Comparison of ENCODE assay signal across 9 mouse cellular contexts in genomic region chr1:92099502-92099901, GRCm38 (mm10).
A peak's percentile ranks its signal among the peaks of the same experiment; 100 is the strongest.
DNase-seq lines count a peak whose midpoint lies in the region; ATAC-seq and TF ChIP-seq lines count a peak whose summit lies in the region.
"Had no signal": no experiment of that assay in that cellular context is flagged by ENCODE, and none has a peak within 500 bp of the region (broad histone marks: within the 10 kb centered on the region; RNA-seq: fewer than 3 reads in every experiment).

No protein-coding gene starts in this region.

- no peak for TF ChIP-seq POLR2A in liver, adult 2 months (IDR thresholded peaks at IDR 0.05; ENCODE audit: extremely low read depth, insufficient read depth, low read length)

- H3K9me3 ChIP-seq in liver, embryonic 12.5 days (replicated peaks) = no peaks in the 10 kb centered on the region
- H3K9me3 ChIP-seq: liver, embryonic 15.5 days had no signal

- no peak for TF ChIP-seq CTCF in liver, adult 2 months (IDR thresholded peaks at IDR 0.05; ENCODE audit: low read depth, low read length)

- peaks cover 16% of the 10 kb centered on the region for H3K4me1 ChIP-seq in liver, adult 2 months (ENCODE audit: control insufficient read depth, insufficient read depth, low read length)
- H3K4me1 ChIP-seq in liver, embryonic 12.5 days = peaks cover 34% of the 10 kb centered on the region

- ATAC-seq in liver, embryonic 12.5 days = no peak
- 0 out of 2 replicates have a peak, but pooled peaks have one; percentile 24 for ATAC-seq in megakaryocyte, adult 5-6 weeks (ENCODE audit: poor library complexity, severe bottlenecking)

- H3K4me2 ChIP-seq in liver, embryonic 12.5 days = no peak overlapping the region
- H3K4me2 ChIP-seq: liver, embryonic 15.5 days had no signal

- H3K4me3 ChIP-seq in liver, adult 2 months (ENCODE audit: insufficient read depth, low read depth, low read length) = no peak overlapping the region
- H3K4me3 ChIP-seq in liver, embryonic 12.5 days = no peak overlapping the region
- H3K4me3 ChIP-seq: liver, embryonic 15.5 days had no signal

- 9% methylated on average over 4 of the region's 4 CpGs for WGBS in liver, adult 2 months
- 46% methylated on average over 4 of the region's 4 CpGs for WGBS in liver, embryonic 12.5 days (ENCODE audit: insufficient replicate concordance)

- peaks cover 7% of the 10 kb centered on the region; the same call in 1 of the 2 replicates for H3K79me2 ChIP-seq in liver, adult 2 months (ENCODE audit: control insufficient read depth, insufficient read depth, low read length)

- H3K9ac ChIP-seq in liver, adult 2 months (ENCODE audit: low read depth, low read length) = no peak overlapping the region
- no peak overlapping the region for H3K9ac ChIP-seq in liver, embryonic 12.5 days
- H3K9ac ChIP-seq: liver, embryonic 15.5 days had no signal

- peak; percentile 61 to 68 for DNase-seq in cerebellum, postnatal 10 days
- DNase-seq in cerebellum, adult 9-10 months = no peak
- peak; percentile 76 for DNase-seq in liver, adult 2 months (ENCODE audit: extremely low read depth, low read depth, low spot score)
- peak; percentile 82 to 90 for DNase-seq in gastrocnemius, adult 8-10 months (ENCODE audit: low spot score in 2 of 2)
- DNase-seq in retina, postnatal 1 day = no peak
- no peak for DNase-seq in kidney, postnatal 14 days

- no peaks in the 10 kb centered on the region for H3K36me3 ChIP-seq in liver, adult 2 months (ENCODE audit: control insufficient read depth, insufficient read depth, low read length)
- no peaks in the 10 kb centered on the region for H3K36me3 ChIP-seq in liver, embryonic 12.5 days
- H3K36me3 ChIP-seq: liver, embryonic 15.5 days had no signal

- H3K27ac ChIP-seq in liver, adult 2 months (replicated peaks; ENCODE audit: insufficient read depth, low read depth, low read length) = peak overlapping the region; percentile 56
- H3K27ac ChIP-seq in liver, embryonic 12.5 days = no peak overlapping the region
- H3K27ac ChIP-seq: liver, embryonic 15.5 days had no signal

- no peaks in the 10 kb centered on the region for H3K27me3 ChIP-seq in liver, adult 2 months (ENCODE audit: control insufficient read depth, insufficient read depth, low read length)
- H3K27me3 ChIP-seq in liver, embryonic 12.5 days (replicated peaks) = no peaks in the 10 kb centered on the region
- H3K27me3 ChIP-seq: liver, embryonic 15.5 days had no signal

Comparison
In these comparisons a context has a peak if more than half of its experiments do, and no peak if none do; other contexts are left out.
1. DNase-seq: peak in cerebellum, postnatal 10 days (2 of 2), liver, adult 2 months (single experiment) and gastrocnemius, adult 8-10 months (2 of 2); none in cerebellum, adult 9-10 months (single experiment), retina, postnatal 1 day (single experiment) and kidney, postnatal 14 days (single experiment).